Mouse (Mus musculus) kidney, embryonic 14.5 days (tissue): ENCODE data around the gene Hist1h2ap. TPM values are rescaled to one million over a fixed set of nuclear protein-coding genes. Genes with fewer than 3 reads are reported as not detected.
"Not testable (repeated sequence)": the region's sequence is repeated elsewhere in the genome, so short reads cannot be mapped to it uniquely, and the experiment has no call there.

ENCODE experiments used
- ATAC-seq: fragments of 200-750 bp; cut with Nextera tagmentation; 2 replicates; pipeline ENCODE4 v1.8.0; 2017; ENCODE audit warnings: moderate number of reproducible peaks, mild to moderate bottlenecking, moderate TSS enrichment, moderate library complexity; ENCODE audit not compliant: low FRiP score, low TSS enrichment
- H3K27ac ChIP-seq: fragments of 300-500 bp; sonication (generic); 2 replicates; pipeline ENCODE4 v1.5.1; 2014; ENCODE audit warnings: low read depth, mild to moderate bottlenecking, low read length, moderate library complexity, mixed read lengths
- H3K27me3 ChIP-seq: fragments of 300-500 bp; sonication (generic); 2 replicates; pipeline ENCODE4 v1.6.1; 2014; ENCODE audit warnings: mild to moderate bottlenecking, low read length; ENCODE audit not compliant: control insufficient read depth, insufficient read depth
- H3K36me3 ChIP-seq: fragments of 300-500 bp; sonication (generic); 2 replicates; pipeline ENCODE4 v1.6.1; 2014; ENCODE audit warnings: low read length, mixed read lengths; ENCODE audit not compliant: control insufficient read depth, insufficient read depth
- H3K4me1 ChIP-seq: fragments of 300-500 bp; sonication (generic); 2 replicates; pipeline ENCODE4 v1.6.1; 2014; ENCODE audit warnings: low read length, mixed read lengths; ENCODE audit not compliant: control insufficient read depth, insufficient read depth
- H3K4me2 ChIP-seq: fragments of 300-500 bp; sonication (generic); replicated peaks from 2 replicates; pipeline ENCODE4 v1.6.1; 2014; ENCODE audit warnings: low read depth, mild to moderate bottlenecking, low read length
- H3K4me3 ChIP-seq: fragments of 300-500 bp; sonication (generic); 2 replicates; pipeline ENCODE4 v1.5.1; 2014; ENCODE audit warnings: mild to moderate bottlenecking, low read length
- H3K9ac ChIP-seq: fragments of 300-500 bp; sonication (generic); 2 replicates; pipeline ENCODE4 v1.6.1; 2014; ENCODE audit warnings: low read depth, mild to moderate bottlenecking, low read length, moderate library complexity
- H3K9me3 ChIP-seq: fragments of 300-500 bp; sonication (generic); 2 replicates; pipeline ENCODE4 v1.6.1; 2016; ENCODE audit warnings: low read length; ENCODE audit not compliant: control insufficient read depth
- WGBS: fragments of 180-500 bp; shearing (Covaris S2); extraction: QIAGEN DNeasy Blood & Tissue Kit; methylation state at CpG from one replicate; pipeline ENCODE4 v1.1.7; 2014; 5-methylcytosine and 5-hydroxymethylcytosine counted together
- polyA plus RNA-seq: library from polyadenylated mRNA; unstranded; fragments of >200 nt; fragmentation: Nextera tagmentation; extraction: Ambion mirVana; gene quantifications from 2 replicates; pipeline ENCODE4 v1.2.1, GENCODE M21; 2014

The Hist1h2ap gene
- polyA plus RNA-seq, 1 experiment from 2014 or later = 4,540 TPM

GRCm38 (mm10) chr13:21789925-21790324 is 43.4 kb downstream of the Hist1h2ap start:
- peaks cover 16% of the 10 kb centered on the region; the same call in 1 of the 2 replicates for H3K4me1 ChIP-seq
- ATAC-seq = no peak
- H3K36me3 ChIP-seq = no peaks in the 10 kb centered on the region
- H3K9me3 ChIP-seq = no peaks in the 10 kb centered on the region
- WGBS = 41% methylated on average over 6 of the region's 6 CpGs
- H3K9ac ChIP-seq = no peak overlapping the region
- no peaks in the 10 kb centered on the region for H3K27me3 ChIP-seq
- 0 out of 2 replicates have a peak overlapping the region, but pooled peaks have one; percentile 17 for H3K27ac ChIP-seq
- H3K4me3 ChIP-seq = no peak overlapping the region
- H3K4me2 ChIP-seq = no peak overlapping the region

- 20% methylated on average over 13 of the region's 21 CpGs for WGBS
- H3K36me3 ChIP-seq = no peaks in the 10 kb centered on the region
- no peak for ATAC-seq
- peak overlapping the region; percentile 90 for H3K27ac ChIP-seq
- H3K4me3 ChIP-seq = peak overlapping the region; percentile 34
- no peaks in the 10 kb centered on the region for H3K27me3 ChIP-seq
- peaks cover 24% of the 10 kb centered on the region; the same call in 1 of the 2 replicates for H3K4me1 ChIP-seq
- H3K4me2 ChIP-seq = peak overlapping the region; percentile 40
- peak overlapping the region; percentile 59 for H3K9ac ChIP-seq
- no peaks in the 10 kb centered on the region for H3K9me3 ChIP-seq
Observed at GRCm38 (mm10) chr13:21787760-21788593, 45.3 kb downstream of the Hist1h2ap start.

DNA sequence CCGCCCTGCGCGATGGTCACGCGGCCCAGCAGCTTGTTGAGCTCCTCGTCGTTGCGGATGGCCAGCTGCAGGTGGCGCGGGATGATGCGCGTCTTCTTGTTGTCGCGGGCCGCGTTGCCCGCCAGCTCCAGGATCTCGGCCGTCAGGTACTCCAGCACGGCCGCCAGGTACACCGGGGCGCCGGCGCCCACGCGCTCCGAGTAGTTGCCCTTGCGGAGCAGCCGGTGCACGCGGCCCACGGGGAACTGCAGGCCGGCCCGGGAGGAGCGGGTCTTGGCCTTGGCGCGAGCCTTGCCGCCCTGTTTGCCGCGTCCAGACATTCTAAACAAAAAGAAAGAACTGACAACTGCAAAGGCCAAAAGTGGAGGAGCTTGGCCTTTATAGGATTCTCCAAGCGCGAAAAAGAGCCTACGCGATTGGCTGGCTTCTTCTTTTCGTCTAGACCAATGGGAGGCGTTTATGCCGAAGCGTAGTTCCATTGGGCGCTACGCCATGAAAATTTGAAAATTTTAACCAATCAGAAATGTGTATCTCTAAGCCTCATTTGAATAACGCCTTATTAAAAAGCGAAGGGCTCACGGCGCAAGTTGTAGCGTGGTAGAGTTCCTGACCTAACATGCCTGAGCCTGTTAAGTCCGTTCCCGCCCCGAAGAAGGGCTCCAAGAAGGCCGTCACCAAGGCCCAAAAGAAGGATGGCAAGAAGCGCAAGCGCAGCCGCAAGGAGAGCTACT is 46.2 kb downstream of the Hist1h2ap start, which contains the start of the genes Hist1h2an and Hist1h2bp:
Hist1h2an (minus strand) TSS at position 320 of the 731 bp plus-strand sequence.
Hist1h2bp (plus strand) TSS at position 563 of the 731 bp plus-strand sequence.
- WGBS = 0% methylated on average over 32 of the region's 63 CpGs
- H3K4me2 ChIP-seq = peak within 1 kb of the TSS; percentile 44
- peak within 1 kb of the TSS; percentile 34 for H3K4me3 ChIP-seq
- peak; percentile 97 for ATAC-seq
- not testable (repeated sequence) for H3K27me3 ChIP-seq, H3K36me3 ChIP-seq, H3K9me3 ChIP-seq
- peaks cover 24% of the 10 kb centered on the region; the same call in 1 of the 2 replicates for H3K4me1 ChIP-seq
- peak within 1 kb of the TSS; percentile 91 for H3K27ac ChIP-seq
- H3K9ac ChIP-seq = peak within 1 kb of the TSS; percentile 59

- Histone ChIP-seq H3K4me1 (peaks cover 24% of the 10 kb centered on the region; the same call in 1 of the 2 replicates), H3K27ac (peak overlapping the region; percentile 91), H3K4me3 (peak overlapping the region; percentile 34), H3K9me3 (no peaks in the 10 kb centered on the region), H3K27me3 (no peaks in the 10 kb centered on the region), H3K4me2 (peak overlapping the region; percentile 44), H3K9ac (peak overlapping the region; percentile 58), H3K36me3 (no peaks in the 10 kb centered on the region)
- no peak for ATAC-seq
- 6% methylated on average over 8 of the region's 8 CpGs for WGBS
Observed at GRCm38 (mm10) chr13:21786189-21786898, 47.0 kb downstream of the Hist1h2ap start.

DNA sequence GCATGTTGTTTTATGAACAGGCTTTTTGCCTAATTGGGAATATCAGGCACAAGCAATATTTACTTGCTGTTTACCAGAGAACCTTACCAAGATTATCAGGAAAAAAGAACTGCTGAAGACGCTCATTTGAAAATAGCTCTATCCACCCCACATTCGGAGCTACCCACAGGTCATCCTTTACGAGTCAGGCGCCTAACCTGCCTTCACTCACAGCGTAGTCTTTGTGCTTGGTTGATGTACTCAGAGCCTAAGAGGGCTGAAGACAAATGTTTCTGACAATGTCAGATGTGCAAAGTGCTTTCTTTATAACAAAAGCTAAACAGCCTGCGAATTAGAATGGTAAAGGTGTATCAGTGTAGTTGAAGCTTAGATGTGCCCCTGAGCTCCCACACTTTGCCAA is 49.0 kb downstream of the Hist1h2ap start:
- Histone ChIP-seq H3K9me3 (no peaks in the 10 kb centered on the region), H3K27me3 (no peaks in the 10 kb centered on the region), H3K4me1 (peaks cover 28% of the 10 kb centered on the region), H3K27ac (peak overlapping the region; percentile 95), H3K4me3 (peak overlapping the region; percentile 45; the same call in 1 of the 2 replicates), H3K9ac (peak overlapping the region; percentile 52; the same call in 1 of the 2 replicates), H3K36me3 (no peaks in the 10 kb centered on the region), H3K4me2 (peak overlapping the region; percentile 44)
- ATAC-seq = no peak
- 33% methylated on average over 6 of the region's 6 CpGs for WGBS

GRCm38 (mm10) chr13:21783734-21784161 is 49.6 kb downstream of the Hist1h2ap start:
- Histone ChIP-seq H3K9me3 (no peaks in the 10 kb centered on the region), H3K27ac (peak overlapping the region; percentile 95), H3K4me3 (peak overlapping the region; percentile 45), H3K9ac (peak overlapping the region; percentile 52; the same call in 1 of the 2 replicates), H3K4me2 (peak overlapping the region; percentile 44), H3K36me3 (no peaks in the 10 kb centered on the region), H3K27me3 (no peaks in the 10 kb centered on the region), H3K4me1 (peaks cover 24% of the 10 kb centered on the region)
- no peak for ATAC-seq
- 3% methylated on average over 9 of the region's 9 CpGs for WGBS

DNA sequence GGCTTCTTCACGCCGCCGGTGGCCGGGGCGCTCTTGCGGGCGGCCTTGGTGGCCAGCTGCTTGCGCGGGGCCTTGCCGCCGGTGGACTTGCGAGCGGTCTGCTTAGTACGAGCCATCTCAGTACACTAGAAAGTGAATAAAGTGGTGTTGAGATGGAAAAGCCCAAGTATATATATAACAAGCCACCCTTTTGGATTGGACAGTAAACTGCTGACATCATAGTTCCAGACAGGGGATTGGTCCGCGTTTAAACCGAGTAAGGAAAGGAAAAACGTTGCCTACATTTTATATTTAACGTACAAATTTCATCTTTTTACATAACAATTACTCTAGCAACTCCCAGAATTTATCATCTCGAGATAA is 50.1 kb downstream of the Hist1h2ap start, which contains the start of gene Hist1h3i:
Hist1h3i (minus strand) TSS at position 116 of the 363 bp plus-strand sequence.
- Histone ChIP-seq H3K27me3 (no peaks in the 10 kb centered on the region), H3K9me3 (no peaks in the 10 kb centered on the region), H3K27ac (peak within 1 kb of the TSS; percentile 95), H3K36me3 (no peaks in the 10 kb centered on the region), H3K4me2 (peak within 1 kb of the TSS; percentile 44), H3K4me3 (peak within 1 kb of the TSS; percentile 45), H3K4me1 (peaks cover 20% of the 10 kb centered on the region), H3K9ac (peak within 1 kb of the TSS; percentile 63)
- WGBS = under 1% methylated on average over 15 of the region's 20 CpGs
- ATAC-seq = peak; percentile 71
